ENCODE assay signal across 19 mouse cellular contexts in genomic region chr9:57947381-57948030, GRCm38 (mm10). TPM values are rescaled to one million over a fixed set of nuclear protein-coding genes. Genes with fewer than 3 reads are reported as not detected.
A peak's percentile ranks its signal among the peaks of the same experiment; 100 is the strongest.
DNase-seq lines count a peak whose midpoint lies in the region; ATAC-seq and TF ChIP-seq lines count a peak whose summit lies in the region.
"Had no signal": no experiment of that assay in that cellular context is flagged by ENCODE, and none has a peak within 500 bp of the region (broad histone marks: within the 10 kb centered on the region; RNA-seq: fewer than 3 reads in every experiment).

No protein-coding gene starts in this region.

- peak; percentile 36 for DNase-seq in kidney, postnatal 10 days
- DNase-seq in kidney, postnatal 14 days, result no peak
- peak; percentile 82 for DNase-seq in cerebellum, adult 11 months
- peak; percentile 91 for DNase-seq in cerebellum, adult 9-10 months
- no peak for DNase-seq in neural tube, embryonic 10.5 days (ENCODE audit: extremely low spot score, low spot score)
- no peak for DNase-seq in hindbrain, embryonic 11.5 days (ENCODE audit: low spot score)
- DNase-seq: adrenal gland, postnatal 14 days; heart, postnatal 10 days; midbrain, embryonic 14.5 days; right cerebral cortex, postnatal 25 days had no signal

- H3K4me2 ChIP-seq in myocyte (ENCODE audit: low read depth), result peak overlapping the region; percentile 67
- H3K4me2 ChIP-seq in hindbrain, embryonic 11.5 days (replicated peaks; ENCODE audit: low read depth, low read length), result no peak overlapping the region
- H3K4me2 ChIP-seq: embryonic facial prominence, embryonic 13.5 days; liver, embryonic 12.5 days; lung, embryonic 15.5 days had no signal

- H3K9ac ChIP-seq in hindbrain, embryonic 11.5 days (ENCODE audit: low read depth, low read length), result no peak overlapping the region
- H3K9ac ChIP-seq: embryonic facial prominence, embryonic 13.5 days; liver, embryonic 12.5 days; lung, embryonic 15.5 days had no signal

- H3K36me3 ChIP-seq in myocyte (ENCODE audit: control insufficient read depth, insufficient read depth), result no peaks in the 10 kb centered on the region
- no peaks in the 10 kb centered on the region for H3K36me3 ChIP-seq in hindbrain, embryonic 11.5 days (ENCODE audit: control insufficient read depth, insufficient read depth, low read length)
- H3K36me3 ChIP-seq: embryonic facial prominence, embryonic 13.5 days; limb, embryonic 10.5 days; liver, embryonic 12.5 days; lung, embryonic 15.5 days had no signal

- no peak overlapping the region for H3ac ChIP-seq in myocyte (ENCODE audit: control insufficient read depth, insufficient read length)

- H3K79me2 ChIP-seq in myocyte (ENCODE audit: control insufficient read depth, insufficient read depth), result peaks cover 96% of the 10 kb centered on the region

- H3K27ac ChIP-seq in hindbrain, embryonic 11.5 days (ENCODE audit: low read depth, low read length), result no peak overlapping the region
- H3K27ac ChIP-seq: embryonic facial prominence, embryonic 13.5 days; kidney, postnatal 0 days; limb, embryonic 10.5 days; liver, embryonic 12.5 days; lung, embryonic 15.5 days had no signal

- 57% methylated on average over 7 of the region's 7 CpGs for WGBS in hindbrain, embryonic 11.5 days

- no peak for ATAC-seq in hindbrain, embryonic 11.5 days (ENCODE audit: low FRiP score)
- ATAC-seq: CD4-positive, CD25-positive, alpha-beta regulatory T cell, adult 4 months; inflammation-experienced regulatory T-cells, adult 6 months; liver, embryonic 12.5 days had no signal

- 0 out of 2 replicates have a peak, but pooled peaks cover 8% of the 10 kb centered on the region for H3K4me1 ChIP-seq in hindbrain, embryonic 11.5 days (replicated peaks; ENCODE audit: control insufficient read depth, insufficient read depth, low read length)
- H3K4me1 ChIP-seq: liver, embryonic 12.5 days had no signal

- TF ChIP-seq POLR2A in myocyte (IDR thresholded peaks at IDR 0.05; ENCODE audit: insufficient read length, low read depth), result no peak

- H3K27me3 ChIP-seq in myocyte (ENCODE audit: control insufficient read depth, insufficient read depth, insufficient read length), result no peaks in the 10 kb centered on the region
- peaks cover 10% of the 10 kb centered on the region for H3K27me3 ChIP-seq in hindbrain, embryonic 11.5 days (ENCODE audit: control insufficient read depth, insufficient read depth, low read length)

- H3K9me3 ChIP-seq in hindbrain, embryonic 11.5 days (ENCODE audit: control insufficient read depth, low read length), result no peaks in the 10 kb centered on the region
- H3K9me3 ChIP-seq: embryonic facial prominence, embryonic 13.5 days; limb, embryonic 10.5 days; liver, embryonic 12.5 days; lung, embryonic 15.5 days had no signal

- no peak overlapping the region for H3K4me3 ChIP-seq in myocyte
- H3K4me3 ChIP-seq in hindbrain, embryonic 11.5 days (ENCODE audit: low read depth, low read length), result no peak overlapping the region
- H3K4me3 ChIP-seq: embryonic facial prominence, embryonic 13.5 days; limb, embryonic 10.5 days; liver, embryonic 12.5 days; lung, embryonic 15.5 days had no signal

TF ChIP-seq in myocyte, 11 proteins besides CTCF, POLR2A, EP300 and RAD21:
- TF ChIP-seq MAX (IDR thresholded peaks at IDR 0.05; ENCODE audit: low read depth), result no peak
- no peak for TF ChIP-seq SRF (IDR thresholded peaks at IDR 0.05; ENCODE audit: control insufficient read depth, insufficient read length, low read depth)
- TF ChIP-seq MYOD1 (IDR thresholded peaks at IDR 0.05; ENCODE audit: control insufficient read depth in 1 of 3, insufficient read length in 2 of 3, low read depth in 2 of 3), result no peak
- TF ChIP-seq E2F4 (IDR thresholded peaks at IDR 0.05; ENCODE audit: insufficient read depth), result no peak
- TF ChIP-seq MYOG (IDR thresholded peaks at IDR 0.05; ENCODE audit: control insufficient read depth in 1 of 3, insufficient read depth in 1 of 3, insufficient read length in 2 of 3, low read depth in 2 of 3), result no peak
- TF ChIP-seq TCF3 (IDR thresholded peaks at IDR 0.05; ENCODE audit: insufficient read length, low read depth), result no peak
- TF ChIP-seq TCF12 (IDR thresholded peaks at IDR 0.05; ENCODE audit: insufficient read depth, poor library complexity, severe bottlenecking), result no peak
- TF ChIP-seq REST (IDR thresholded peaks at IDR 0.05; ENCODE audit: insufficient read depth, insufficient read length), result no peak
- no peak for TF ChIP-seq USF1 (IDR thresholded peaks at IDR 0.05; ENCODE audit: low read depth)
- no peak for TF ChIP-seq POLR2AphosphoS2 (IDR thresholded peaks at IDR 0.05; ENCODE audit: insufficient read length, low read depth)
- TF ChIP-seq CEBPB (IDR thresholded peaks at IDR 0.05; ENCODE audit: insufficient read depth, poor library complexity, severe bottlenecking), result no peak

RNA-seq across cellular contexts. Expression of gene Sema7a, which starts 7.6 kb away (rescaled TPM):
- polyA plus RNA-seq in myocyte (2012; fragmentation: generic; extraction: Trizol), result 27.4 TPM
- polyA plus RNA-seq in hindbrain, embryonic 11.5 days (2014; fragmentation: Nextera tagmentation; extraction: Ambion mirVana), result 2.0 and 3.6 TPM in 2 replicates
- polyA plus RNA-seq: CD4-positive, CD25-positive, alpha-beta regulatory T cell, adult 4 months; liver, embryonic 12.5 days had no signal

RNA-seq across cellular contexts. Expression of gene Ubl7, which starts 36.7 kb away (rescaled TPM):
- polyA plus RNA-seq in myocyte (2012; fragmentation: generic; extraction: Trizol), result 62.0 TPM
- 121 and 122 TPM in 2 replicates for polyA plus RNA-seq in hindbrain, embryonic 11.5 days (2014; fragmentation: Nextera tagmentation; extraction: Ambion mirVana)

RNA-seq across cellular contexts. Expression of gene Cyp11a1, which starts 58.7 kb away (rescaled TPM):
- 0.11 TPM for polyA plus RNA-seq in myocyte (2012; fragmentation: generic; extraction: Trizol)
- polyA plus RNA-seq in hindbrain, embryonic 11.5 days (2014; fragmentation: Nextera tagmentation; extraction: Ambion mirVana), result not detected in 2 replicates
- polyA plus RNA-seq: CD4-positive, CD25-positive, alpha-beta regulatory T cell, adult 4 months; forebrain, embryonic 11.5 days had no signal

Comparison
In these comparisons a context has a peak if more than half of its experiments do, and no peak if none do; other contexts are left out.
1. DNase-seq: peak in kidney, postnatal 10 days (single experiment), cerebellum, adult 11 months (single experiment) and cerebellum, adult 9-10 months (single experiment); none in kidney, postnatal 14 days (single experiment), neural tube, embryonic 10.5 days (single experiment) and hindbrain, embryonic 11.5 days (single experiment).